In the genomic region with DNA sequence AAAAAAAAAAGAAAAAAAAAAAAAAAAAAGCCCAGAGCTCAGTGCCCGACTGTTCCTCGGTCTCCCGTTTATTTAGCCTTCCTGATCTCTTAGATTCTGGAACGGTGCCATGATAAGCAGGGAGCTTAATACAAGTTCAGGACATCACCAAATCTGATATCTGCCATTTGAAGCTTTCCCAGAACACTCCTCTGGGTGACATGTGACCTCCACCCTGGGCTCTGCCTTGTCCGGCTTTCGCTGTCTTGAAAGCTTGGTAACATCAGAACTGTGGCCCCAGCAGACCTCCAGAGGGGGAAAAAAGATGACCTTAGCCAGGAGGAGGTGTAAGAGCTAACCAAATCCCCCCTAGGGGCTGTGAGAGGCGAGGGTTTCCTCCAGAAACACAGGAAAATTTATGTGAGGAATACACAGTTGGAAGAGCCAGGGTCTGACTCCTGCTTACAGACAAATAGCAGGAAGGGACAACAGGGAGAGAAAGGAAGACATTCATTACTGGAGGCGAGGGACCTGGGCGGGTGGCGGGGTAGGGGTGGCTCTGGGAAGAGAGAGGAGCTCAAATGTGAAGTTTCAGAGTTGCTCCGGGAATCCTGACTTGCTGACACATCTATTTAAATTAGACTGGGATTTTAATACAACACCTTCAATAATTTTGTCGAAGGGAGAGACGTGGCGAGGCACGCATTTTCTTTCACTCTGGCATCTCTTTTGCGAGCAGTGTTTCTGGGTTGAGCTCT, we compare ENCODE assay signal across 11 mouse cellular contexts.
DNase-seq lines count a peak whose midpoint lies in the region; ATAC-seq lines count a peak whose summit lies in the region.
"Had no signal": no experiment of that assay in that cellular context is flagged by ENCODE, and none has a peak within 500 bp of the region (broad histone marks: within the 10 kb centered on the region; RNA-seq: fewer than 3 reads in every experiment).

No protein-coding gene starts in this region.

- no peaks in the 10 kb centered on the region for H3K9me3 ChIP-seq in lung, embryonic 15.5 days
- no peaks in the 10 kb centered on the region for H3K9me3 ChIP-seq in embryonic facial prominence, embryonic 15.5 days (replicated peaks)
- H3K9me3 ChIP-seq in midbrain, embryonic 16.5 days (replicated peaks; ENCODE audit: control insufficient read depth, low read length, poor library complexity, severe bottlenecking), result no peaks in the 10 kb centered on the region

- peak overlapping the region; percentile 56 for H3K27ac ChIP-seq in lung, embryonic 15.5 days
- no peak overlapping the region for H3K27ac ChIP-seq in embryonic facial prominence, embryonic 15.5 days (replicated peaks)
- peak overlapping the region; percentile 77 for H3K27ac ChIP-seq in midbrain, embryonic 16.5 days (ENCODE audit: low read length)
- H3K27ac ChIP-seq: macrophage had no signal

- no peak overlapping the region for H3K9ac ChIP-seq in lung, embryonic 15.5 days
- H3K9ac ChIP-seq in embryonic facial prominence, embryonic 15.5 days, result no peak overlapping the region
- H3K9ac ChIP-seq in midbrain, embryonic 16.5 days (ENCODE audit: low read depth, low read length), result no peak overlapping the region

- peaks cover 36% of the 10 kb centered on the region for H3K4me1 ChIP-seq in lung, embryonic 15.5 days
- peaks cover 37% of the 10 kb centered on the region for H3K4me1 ChIP-seq in embryonic facial prominence, embryonic 15.5 days
- H3K4me1 ChIP-seq in midbrain, embryonic 16.5 days (ENCODE audit: control insufficient read depth, insufficient read depth, low read length), result peaks cover 42% of the 10 kb centered on the region

- DNase-seq in lung, postnatal 25 days (ENCODE audit: low spot score), result no peak
- DNase-seq in kidney, adult 18-20 months, result peak; percentile 44
- no peak for DNase-seq in cerebellum, adult 9-10 months
- DNase-seq in gastrocnemius, postnatal 10 days, result no peak
- DNase-seq in c-Kit-positive CD71-positive TER-119-positive erythroid progenitor cells, embryonic 14.5 days (ENCODE audit: low spot score), result no peak
- DNase-seq: thymus, postnatal 14 days had no signal

- H3K27me3 ChIP-seq in lung, embryonic 15.5 days, result no peaks in the 10 kb centered on the region
- no peaks in the 10 kb centered on the region for H3K27me3 ChIP-seq in embryonic facial prominence, embryonic 15.5 days
- no peaks in the 10 kb centered on the region for H3K27me3 ChIP-seq in midbrain, embryonic 16.5 days (ENCODE audit: control insufficient read depth, insufficient read depth, low read depth, low read length)

- no peaks in the 10 kb centered on the region for H3K36me3 ChIP-seq in lung, embryonic 15.5 days
- H3K36me3 ChIP-seq in embryonic facial prominence, embryonic 15.5 days, result no peaks in the 10 kb centered on the region
- H3K36me3 ChIP-seq in midbrain, embryonic 16.5 days (ENCODE audit: control insufficient read depth, insufficient read depth, low read length), result no peaks in the 10 kb centered on the region

- ATAC-seq in lung, embryonic 15.5 days (ENCODE audit: borderline replicate concordance, extremely low read depth, low FRiP score, low TSS enrichment), result no peak
- ATAC-seq in embryonic facial prominence, embryonic 15.5 days (ENCODE audit: insufficient number of reproducible peaks, low FRiP score, low TSS enrichment, low read depth), result no peak
- no peak for ATAC-seq in midbrain, embryonic 16.5 days
- ATAC-seq: forebrain, embryonic 16.5 days had no signal

- H3K4me2 ChIP-seq in lung, embryonic 15.5 days, result peak overlapping the region; percentile 47
- H3K4me2 ChIP-seq in embryonic facial prominence, embryonic 15.5 days (replicated peaks), result peak overlapping the region; percentile 40
- H3K4me2 ChIP-seq in midbrain, embryonic 16.5 days (ENCODE audit: low read length), result no peak overlapping the region

- no peak overlapping the region for H3K4me3 ChIP-seq in lung, embryonic 15.5 days
- H3K4me3 ChIP-seq in embryonic facial prominence, embryonic 15.5 days (replicated peaks), result no peak overlapping the region
- H3K4me3 ChIP-seq in midbrain, embryonic 16.5 days (ENCODE audit: low read depth, low read length), result no peak overlapping the region

- WGBS in lung, embryonic 15.5 days, result 27% methylated on average over 16 of the region's 16 CpGs
- WGBS in embryonic facial prominence, embryonic 15.5 days, result 37% methylated on average over 16 of the region's 16 CpGs
- 49% methylated on average over 16 of the region's 16 CpGs for WGBS in midbrain, embryonic 16.5 days
